In the genomic region with DNA sequence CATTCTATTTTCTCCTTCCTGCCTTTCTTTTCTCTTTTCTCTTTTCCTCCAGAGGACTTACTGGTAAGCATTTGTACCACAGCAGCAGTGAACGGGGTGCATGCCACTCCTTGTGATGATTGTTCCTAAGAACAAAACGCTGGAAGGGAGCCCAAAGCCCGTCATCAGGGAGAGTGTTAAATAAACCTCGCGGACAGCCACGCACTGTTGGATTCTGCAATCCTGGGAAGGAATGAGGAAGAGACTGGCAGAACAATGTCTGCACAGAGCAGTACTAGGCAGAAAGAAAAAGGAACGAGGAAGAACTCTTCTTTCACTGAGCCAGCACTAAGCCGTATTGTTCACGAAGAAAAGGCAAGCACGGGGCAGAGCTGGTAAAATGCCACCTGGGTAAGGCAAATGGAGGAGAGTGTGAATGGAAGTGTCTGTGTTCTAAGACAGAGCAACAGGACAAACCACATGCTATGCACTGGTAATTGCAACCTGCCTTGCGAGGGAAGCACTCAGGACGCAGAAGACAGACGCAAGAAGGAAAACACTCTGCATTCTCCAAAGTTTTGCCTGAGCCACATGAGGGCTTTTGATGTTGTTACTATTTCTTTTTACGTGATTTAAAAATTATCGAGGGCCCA, we compare ENCODE assay signal across 9 mouse cellular contexts. TPM values are rescaled to one million over a fixed set of nuclear protein-coding genes. Genes with fewer than 3 reads are reported as not detected.
DNase-seq lines count a peak whose midpoint lies in the region; ATAC-seq and TF ChIP-seq lines count a peak whose summit lies in the region.
"Had no signal": no experiment of that assay in that cellular context is flagged by ENCODE, and none has a peak within 500 bp of the region (broad histone marks: within the 10 kb centered on the region; RNA-seq: fewer than 3 reads in every experiment).

No protein-coding gene starts in this region.

- TF ChIP-seq POLR2A in heart, adult 2 months (IDR thresholded peaks at IDR 0.05; ENCODE audit: insufficient read depth, low read depth, low read length) = no peak

- no peaks in the 10 kb centered on the region for H3K79me2 ChIP-seq in heart, adult 2 months (replicated peaks; ENCODE audit: control insufficient read depth, insufficient read depth, low read length)

- no peak for ATAC-seq in intestine, embryonic 14.5 days (replicated peaks; ENCODE audit: low FRiP score, low TSS enrichment, low read depth)
- ATAC-seq in midbrain, embryonic 16.5 days = peak; percentile 54; the same call in 1 of the 2 replicates
- no peak for ATAC-seq in CD4-positive, CD25-positive, alpha-beta regulatory T cell, adult 4 months

- H3K36me3 ChIP-seq in heart, adult 2 months (ENCODE audit: control insufficient read depth, insufficient read depth, low read length) = no peaks in the 10 kb centered on the region
- no peaks in the 10 kb centered on the region for H3K36me3 ChIP-seq in forebrain, embryonic 10.5 days (replicated peaks)
- no peaks in the 10 kb centered on the region for H3K36me3 ChIP-seq in intestine, embryonic 14.5 days (ENCODE audit: control insufficient read depth, insufficient read depth, low read length)
- no peaks in the 10 kb centered on the region for H3K36me3 ChIP-seq in midbrain, embryonic 16.5 days (ENCODE audit: control insufficient read depth, insufficient read depth, low read length)

- no peak overlapping the region for H3K27ac ChIP-seq in heart, adult 2 months
- H3K27ac ChIP-seq in forebrain, embryonic 10.5 days = 0 out of 2 replicates have a peak overlapping the region, but pooled peaks have one; percentile 4
- H3K27ac ChIP-seq in intestine, embryonic 14.5 days (ENCODE audit: low read depth) = no peak overlapping the region
- H3K27ac ChIP-seq in midbrain, embryonic 16.5 days (ENCODE audit: low read length) = peak overlapping the region; percentile 44; the same call in 1 of the 2 replicates

- peak in 1 of 2 experiments; percentile 18 for DNase-seq in heart, adult 2 months
- DNase-seq in heart, adult 11 months = no peak
- no peak for DNase-seq in forebrain, embryonic 10.5 days (ENCODE audit: extremely low spot score, low spot score)
- DNase-seq in intestine, embryonic 14.5 days (ENCODE audit: low spot score) = no peak
- DNase-seq in spleen, postnatal 14 days (ENCODE audit: low spot score in 2 of 2) = no peak
- DNase-seq in spleen, adult 12 weeks (ENCODE audit: low spot score) = no peak
- DNase-seq: B cell, adult 2 months had no signal

- intact Hi-C loops in heart, adult 2 months (cut with DNase I) = no loop called here

- H3K27me3 ChIP-seq in heart, adult 2 months (ENCODE audit: control insufficient read depth, insufficient read depth, low read length) = no peaks in the 10 kb centered on the region
- peaks cover 5% of the 10 kb centered on the region for H3K27me3 ChIP-seq in forebrain, embryonic 10.5 days (ENCODE audit: poor library complexity, severe bottlenecking)
- H3K27me3 ChIP-seq in intestine, embryonic 14.5 days (replicated peaks; ENCODE audit: control insufficient read depth, insufficient read depth, low read length) = no peaks in the 10 kb centered on the region
- H3K27me3 ChIP-seq in midbrain, embryonic 16.5 days (ENCODE audit: control insufficient read depth, insufficient read depth, low read depth, low read length) = no peaks in the 10 kb centered on the region

- WGBS in heart, adult 2 months = 26% methylated on average over 15 of the region's 15 CpGs
- WGBS in forebrain, embryonic 10.5 days = 31% methylated on average over 15 of the region's 15 CpGs
- WGBS in intestine, embryonic 14.5 days = 43% methylated on average over 15 of the region's 15 CpGs
- 17% methylated on average over 15 of the region's 15 CpGs for WGBS in midbrain, embryonic 16.5 days

- peak overlapping the region; percentile 26; the same call in 1 of the 2 replicates for H3K4me2 ChIP-seq in intestine, embryonic 14.5 days (ENCODE audit: low read length)
- H3K4me2 ChIP-seq in midbrain, embryonic 16.5 days (ENCODE audit: low read length) = peak overlapping the region; percentile 46

- peak overlapping the region; percentile 18; the same call in 1 of the 2 replicates for H3K9ac ChIP-seq in heart, adult 2 months (ENCODE audit: low read depth, low read length)
- H3K9ac ChIP-seq in intestine, embryonic 14.5 days (ENCODE audit: low read length) = no peak overlapping the region
- peak overlapping the region; percentile 52; the same call in 1 of the 2 replicates for H3K9ac ChIP-seq in midbrain, embryonic 16.5 days (ENCODE audit: low read depth, low read length)

- TF ChIP-seq EP300 in heart, adult 2 months (IDR thresholded peaks at IDR 0.05; ENCODE audit: insufficient read depth, low read depth, low read length) = no peak

- no peak overlapping the region for H3K4me3 ChIP-seq in heart, adult 2 months
- H3K4me3 ChIP-seq in forebrain, embryonic 10.5 days = peak overlapping the region; percentile 22
- no peak overlapping the region; the same call in 1 of the 2 replicates for H3K4me3 ChIP-seq in intestine, embryonic 14.5 days (ENCODE audit: low read depth, low read length)
- H3K4me3 ChIP-seq in midbrain, embryonic 16.5 days (ENCODE audit: low read depth, low read length) = peak overlapping the region; percentile 23; the same call in 1 of the 2 replicates

- no peaks in the 10 kb centered on the region for H3K4me1 ChIP-seq in heart, adult 2 months (ENCODE audit: control insufficient read depth, insufficient read depth, low read length)
- H3K4me1 ChIP-seq in forebrain, embryonic 10.5 days = peaks cover 9% of the 10 kb centered on the region
- no peaks in the 10 kb centered on the region for H3K4me1 ChIP-seq in intestine, embryonic 14.5 days (replicated peaks; ENCODE audit: control insufficient read depth, insufficient read depth, low read length)
- peaks cover 5% of the 10 kb centered on the region for H3K4me1 ChIP-seq in midbrain, embryonic 16.5 days (ENCODE audit: control insufficient read depth, insufficient read depth, low read length)

- H3K9me3 ChIP-seq in forebrain, embryonic 10.5 days = no peaks in the 10 kb centered on the region
- no peaks in the 10 kb centered on the region for H3K9me3 ChIP-seq in intestine, embryonic 14.5 days (ENCODE audit: control insufficient read depth, low read length)
- H3K9me3 ChIP-seq in midbrain, embryonic 16.5 days (replicated peaks; ENCODE audit: control insufficient read depth, low read length, poor library complexity, severe bottlenecking) = no peaks in the 10 kb centered on the region

- no peak for TF ChIP-seq CTCF in heart, adult 2 months (IDR thresholded peaks at IDR 0.05)

RNA-seq across cellular contexts. Expression of gene Slc1a1, which starts 7.0 kb away (rescaled TPM):
- 1 to 10 TPM; 1.3 to 2.9 TPM for total RNA-seq in heart, adult 2 months (2021)
- polyA plus RNA-seq in heart, adult 2 months (2012; rRNA removed) = 2.2 and 2.5 TPM in 2 replicates
- polyA plus RNA-seq in forebrain, embryonic 10.5 days (2016; fragmentation: Nextera tagmentation; extraction: Ambion mirVana) = 0.52 and 0.65 TPM in 2 replicates
- 0.41 and 0.62 TPM in 2 replicates for polyA plus RNA-seq in intestine, embryonic 14.5 days (2014; fragmentation: Nextera tagmentation; extraction: Ambion mirVana)
- polyA plus RNA-seq in midbrain, embryonic 16.5 days (2015; fragmentation: Nextera tagmentation; extraction: Ambion mirVana) = 45.0 and 47.7 TPM in 2 replicates
- under 1 TPM in 1 of 2 experiments, not detected in 1; 0.43 TPM for polyA plus RNA-seq in CD4-positive, CD25-positive, alpha-beta regulatory T cell, adult 4 months (2017; shearing (Covaris generic))

Comparison
In these comparisons a context has a peak if more than half of its experiments do, and no peak if none do; other contexts are left out.
1. H3K27ac ChIP-seq: peak in forebrain, embryonic 10.5 days (single experiment) and midbrain, embryonic 16.5 days (single experiment); none in heart, adult 2 months (single experiment) and intestine, embryonic 14.5 days (single experiment).
2. H3K4me3 ChIP-seq: peak in forebrain, embryonic 10.5 days (single experiment) and midbrain, embryonic 16.5 days (single experiment); none in heart, adult 2 months (single experiment) and intestine, embryonic 14.5 days (single experiment).
3. RNA of gene Slc1a1, which starts 7.0 kb away (polyA plus RNA-seq): 45.0 to 47.7 TPM in midbrain, embryonic 16.5 days; 2.2 to 2.5 TPM in heart, adult 2 months, 0.52 to 0.65 TPM in forebrain, embryonic 10.5 days, 0.43 TPM in CD4-positive, CD25-positive, alpha-beta regulatory T cell, adult 4 months and 0.41 to 0.62 TPM in intestine, embryonic 14.5 days; every median in the first group is over 10 times any median in the second.